Mouse (Mus musculus): ENCODE results near the gene Pip5k1a. TPM values are rescaled to one million over a fixed set of nuclear protein-coding genes. Genes with fewer than 3 reads are reported as not detected.
A peak's percentile ranks its signal among the peaks of the same experiment; 100 is the strongest.
"Not testable (repeated sequence)": the region's sequence is repeated elsewhere in the genome, so short reads cannot be mapped to it uniquely, and the experiment has no call there.

Gene Pip5k1a
- polyA plus RNA-seq, 1 experiment from 2014 or later = 12.2 TPM

GRCm38 (mm10) chr3:95139586-95140288 lies 33.0 kb upstream of the Pip5k1a start:
- peaks cover 4% of the 10 kb centered on the region; the same call in 1 of the 2 replicates for H3K4me1 ChIP-seq (ENCODE audit: control insufficient read depth, insufficient read depth, low read length)
- no peak overlapping the region for H3K27ac ChIP-seq (ENCODE audit: low read depth, low read length)
- no peak overlapping the region for H3K4me3 ChIP-seq (ENCODE audit: low read depth, low read length)
- H3K9ac ChIP-seq (replicated peaks; ENCODE audit: low read depth, low read length) = no peak overlapping the region
- 0 out of 2 replicates have a peak, but pooled peaks cover 5% of the 10 kb centered on the region for H3K36me3 ChIP-seq (ENCODE audit: control insufficient read depth, insufficient read depth, low read length)
- WGBS = 75% methylated on average over 25 of the region's 25 CpGs
- no peak for ATAC-seq (ENCODE audit: low read depth)
- no peaks in the 10 kb centered on the region for H3K9me3 ChIP-seq (ENCODE audit: control insufficient read depth, low read length)
- H3K27me3 ChIP-seq (ENCODE audit: control insufficient read depth, insufficient read depth, low read length) = no peaks in the 10 kb centered on the region
- no peak overlapping the region for H3K4me2 ChIP-seq (ENCODE audit: low read depth, low read length)

GRCm38 (mm10) chr3:95136336-95136735 lies 29.6 kb upstream of the Pip5k1a start:
- Histone ChIP-seq H3K4me3 (ENCODE audit: low read depth, low read length) (no peak overlapping the region), H3K4me1 (ENCODE audit: control insufficient read depth, insufficient read depth, low read length) (peaks cover 9% of the 10 kb centered on the region; the same call in 1 of the 2 replicates), H3K9me3 (ENCODE audit: control insufficient read depth, low read length) (no peaks in the 10 kb centered on the region), H3K36me3 (ENCODE audit: control insufficient read depth, insufficient read depth, low read length) (0 out of 2 replicates have a peak, but pooled peaks cover 5% of the 10 kb centered on the region), H3K9ac (replicated peaks; ENCODE audit: low read depth, low read length) (no peak overlapping the region), H3K27me3 (ENCODE audit: control insufficient read depth, insufficient read depth, low read length) (no peaks in the 10 kb centered on the region), H3K27ac (ENCODE audit: low read depth, low read length) (no peak overlapping the region), H3K4me2 (ENCODE audit: low read depth, low read length) (no peak overlapping the region)
- ATAC-seq (ENCODE audit: low read depth) = no peak
- 92% methylated on average over 3 of the region's 3 CpGs for WGBS

DNA sequence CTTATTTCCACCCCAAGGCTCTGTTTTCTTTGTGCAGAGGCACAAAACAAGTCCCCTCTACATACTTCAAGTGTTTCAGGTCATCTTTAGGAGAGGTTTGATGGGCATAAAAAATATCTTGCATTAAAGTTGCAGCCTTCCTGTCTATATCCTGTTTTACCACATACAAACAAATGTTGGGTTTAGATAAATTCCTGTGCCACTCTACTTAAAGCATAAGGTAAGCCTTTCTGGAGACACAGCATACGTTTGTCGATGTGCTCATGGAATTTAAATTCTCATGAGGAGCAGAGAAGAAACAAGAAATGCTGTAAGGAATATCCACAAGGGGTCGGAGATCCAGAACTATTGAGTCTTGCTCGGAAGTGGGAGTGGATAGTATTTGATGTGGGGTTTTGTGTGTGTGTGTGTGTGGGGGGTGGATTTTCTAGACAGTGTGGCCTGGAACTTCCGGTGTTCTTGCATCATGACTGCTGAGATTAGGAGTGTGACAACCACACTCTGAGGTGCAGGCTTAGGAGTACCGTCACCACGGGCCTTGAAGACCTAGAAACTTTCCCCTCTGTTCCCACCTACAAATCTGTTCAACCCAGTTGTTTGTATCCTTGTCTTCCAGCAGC lies 28.8 kb upstream of the Pip5k1a start:
- ATAC-seq (ENCODE audit: low read depth) = no peak
- peak overlapping the region; percentile 54 for H3K4me2 ChIP-seq (ENCODE audit: low read depth, low read length)
- 91% methylated on average over 7 of the region's 7 CpGs for WGBS
- H3K27ac ChIP-seq (ENCODE audit: low read depth, low read length) = no peak overlapping the region
- H3K36me3 ChIP-seq (ENCODE audit: control insufficient read depth, insufficient read depth, low read length) = 0 out of 2 replicates have a peak, but pooled peaks cover 5% of the 10 kb centered on the region
- no peaks in the 10 kb centered on the region for H3K27me3 ChIP-seq (ENCODE audit: control insufficient read depth, insufficient read depth, low read length)
- peak overlapping the region; percentile 28 for H3K4me3 ChIP-seq (ENCODE audit: low read depth, low read length)
- no peaks in the 10 kb centered on the region for H3K9me3 ChIP-seq (ENCODE audit: control insufficient read depth, low read length)
- no peak overlapping the region for H3K9ac ChIP-seq (replicated peaks; ENCODE audit: low read depth, low read length)
- peaks cover 9% of the 10 kb centered on the region; the same call in 1 of the 2 replicates for H3K4me1 ChIP-seq (ENCODE audit: control insufficient read depth, insufficient read depth, low read length)

GRCm38 (mm10) chr3:95135023-95135422 lies 28.3 kb upstream of the Pip5k1a start:
- H3K4me2 ChIP-seq (ENCODE audit: low read depth, low read length) = peak overlapping the region; percentile 54
- WGBS = 29% methylated on average over 6 of the region's 6 CpGs

GRCm38 (mm10) chr3:95134133-95134532 lies 27.4 kb upstream of the Pip5k1a start:
- no CpG with 5 or more reads among the region's 12 CpGs for WGBS
- ATAC-seq (ENCODE audit: low read depth) = peak; percentile 54
- not testable (repeated sequence) for H3K27ac ChIP-seq (ENCODE audit: low read depth, low read length)

More at GRCm38 (mm10) chr3:95135023-95135422, 28.3 kb upstream of the Pip5k1a start:
- H3K9me3 ChIP-seq (ENCODE audit: control insufficient read depth, low read length) = no peaks in the 10 kb centered on the region
- H3K27me3 ChIP-seq (ENCODE audit: control insufficient read depth, insufficient read depth, low read length) = no peaks in the 10 kb centered on the region
- peak overlapping the region; percentile 28 for H3K4me3 ChIP-seq (ENCODE audit: low read depth, low read length)
- no peak overlapping the region for H3K27ac ChIP-seq (ENCODE audit: low read depth, low read length)
- H3K36me3 ChIP-seq (ENCODE audit: control insufficient read depth, insufficient read depth, low read length) = no peaks in the 10 kb centered on the region
- H3K9ac ChIP-seq (replicated peaks; ENCODE audit: low read depth, low read length) = 0 out of 2 replicates have a peak overlapping the region, but pooled peaks have one; percentile 1
- no peak for ATAC-seq (ENCODE audit: low read depth)
- H3K4me1 ChIP-seq (ENCODE audit: control insufficient read depth, insufficient read depth, low read length) = peaks cover 9% of the 10 kb centered on the region; the same call in 1 of the 2 replicates

GRCm38 (mm10) chr3:95133680-95134101 lies 27.0 kb upstream of the Pip5k1a start, which contains the start of the genes Scnm1 and Lysmd1:
TSS of gene Scnm1 (minus strand) at chr3:95134011.
TSS of gene Lysmd1 (plus strand) at chr3:95134088.
- Histone ChIP-seq H3K4me2 (ENCODE audit: low read depth, low read length) (peak within 1 kb of the TSS; percentile 85), H3K36me3 (ENCODE audit: control insufficient read depth, insufficient read depth, low read length) (peaks cover 3% of the 10 kb centered on the region; the same call in 1 of the 2 replicates), H3K9me3 (ENCODE audit: control insufficient read depth, low read length) (no peaks in the 10 kb centered on the region), H3K4me1 (ENCODE audit: control insufficient read depth, insufficient read depth, low read length) (peaks cover 9% of the 10 kb centered on the region; the same call in 1 of the 2 replicates), H3K4me3 (ENCODE audit: low read depth, low read length) (peak within 1 kb of the TSS; percentile 61), H3K9ac (replicated peaks; ENCODE audit: low read depth, low read length) (peak within 1 kb of the TSS; percentile 71), H3K27ac (ENCODE audit: low read depth, low read length) (peak within 1 kb of the TSS; percentile 66), H3K27me3 (ENCODE audit: control insufficient read depth, insufficient read depth, low read length) (no peaks in the 10 kb centered on the region)
- peak; percentile 93 for ATAC-seq (ENCODE audit: low read depth)
- under 1% methylated on average over 20 of the region's 20 CpGs for WGBS

More at GRCm38 (mm10) chr3:95134133-95134532, 27.4 kb upstream of the Pip5k1a start:
- not testable (repeated sequence) for H3K36me3 ChIP-seq (ENCODE audit: control insufficient read depth, insufficient read depth, low read length); H3K4me2 ChIP-seq (ENCODE audit: low read depth, low read length); H3K9me3 ChIP-seq (ENCODE audit: control insufficient read depth, low read length); H3K27me3 ChIP-seq (ENCODE audit: control insufficient read depth, insufficient read depth, low read length); H3K9ac ChIP-seq (replicated peaks; ENCODE audit: low read depth, low read length); H3K4me1 ChIP-seq (ENCODE audit: control insufficient read depth, insufficient read depth, low read length)
- H3K4me3 ChIP-seq (ENCODE audit: low read depth, low read length) = peak overlapping the region; percentile 61

DNA sequence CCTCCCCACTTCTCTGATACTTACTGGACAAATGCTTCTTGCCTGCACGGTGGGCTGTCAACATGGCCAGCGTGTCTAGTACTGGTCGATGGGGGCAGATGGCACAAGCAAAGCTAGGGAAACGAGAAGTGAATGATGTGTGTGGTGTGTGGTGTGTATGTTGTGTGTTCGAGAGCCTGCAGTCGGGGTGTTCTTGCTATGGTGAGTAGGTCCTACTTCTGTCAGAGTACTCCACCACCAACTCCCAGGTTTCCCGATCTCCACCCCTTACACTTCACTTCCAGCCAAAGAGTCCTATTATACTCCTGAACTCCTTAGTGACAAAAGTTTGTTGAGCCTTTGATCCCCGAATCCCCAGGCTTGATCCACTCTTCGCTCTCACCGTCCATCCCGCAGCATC lies 26.4 kb upstream of the Pip5k1a start:
- Histone ChIP-seq H3K36me3 (ENCODE audit: control insufficient read depth, insufficient read depth, low read length) (peaks cover 3% of the 10 kb centered on the region; the same call in 1 of the 2 replicates), H3K9me3 (ENCODE audit: control insufficient read depth, low read length) (no peaks in the 10 kb centered on the region), H3K4me2 (ENCODE audit: low read depth, low read length) (peak overlapping the region; percentile 85), H3K4me3 (ENCODE audit: low read depth, low read length) (peak overlapping the region; percentile 61), H3K27ac (ENCODE audit: low read depth, low read length) (no peak overlapping the region), H3K9ac (replicated peaks; ENCODE audit: low read depth, low read length) (peak overlapping the region; percentile 71), H3K27me3 (ENCODE audit: control insufficient read depth, insufficient read depth, low read length) (no peaks in the 10 kb centered on the region), H3K4me1 (ENCODE audit: control insufficient read depth, insufficient read depth, low read length) (peaks cover 9% of the 10 kb centered on the region; the same call in 1 of the 2 replicates)
- ATAC-seq (ENCODE audit: low read depth) = peak; percentile 10; the same call in 1 of the 2 replicates
- 57% methylated on average over 11 of the region's 11 CpGs for WGBS

DNA sequence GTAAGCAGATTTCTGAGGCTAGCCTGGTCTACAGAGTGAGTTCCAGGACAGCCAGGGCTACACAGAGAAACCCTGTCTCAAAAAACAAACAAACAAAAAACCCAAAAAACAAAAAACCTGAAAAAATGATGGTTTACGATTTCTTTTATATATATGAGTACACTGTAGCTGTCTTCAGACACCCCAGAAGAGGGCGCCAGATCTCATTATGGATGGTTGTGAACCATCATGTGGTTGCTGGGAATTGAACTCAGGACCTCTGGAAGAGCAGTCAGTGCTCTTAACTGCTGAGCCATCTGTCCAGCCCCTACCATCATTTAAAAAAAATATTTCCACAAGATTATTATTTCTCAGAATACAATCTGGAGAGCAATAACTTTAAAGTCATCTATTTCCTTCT lies 25.7 kb upstream of the Pip5k1a start:
- H3K9me3 ChIP-seq (ENCODE audit: control insufficient read depth, low read length); H3K4me3 ChIP-seq (ENCODE audit: low read depth, low read length); H3K4me2 ChIP-seq (ENCODE audit: low read depth, low read length): not testable (repeated sequence)

GRCm38 (mm10) chr3:95130081-95130480 lies 23.4 kb upstream of the Pip5k1a start:
- Histone ChIP-seq H3K27me3 (ENCODE audit: control insufficient read depth, insufficient read depth, low read length) (no peaks in the 10 kb centered on the region), H3K4me2 (ENCODE audit: low read depth, low read length) (no peak overlapping the region), H3K9ac (replicated peaks; ENCODE audit: low read depth, low read length) (no peak overlapping the region), H3K4me3 (ENCODE audit: low read depth, low read length) (no peak overlapping the region), H3K36me3 (ENCODE audit: control insufficient read depth, insufficient read depth, low read length) (peaks cover 3% of the 10 kb centered on the region; the same call in 1 of the 2 replicates), H3K4me1 (ENCODE audit: control insufficient read depth, insufficient read depth, low read length) (peaks cover 5% of the 10 kb centered on the region; the same call in 1 of the 2 replicates), H3K9me3 (ENCODE audit: control insufficient read depth, low read length) (no peaks in the 10 kb centered on the region), H3K27ac (ENCODE audit: low read depth, low read length) (no peak overlapping the region)
- ATAC-seq (ENCODE audit: low read depth) = no peak
- 86% methylated on average over 5 of the region's 5 CpGs for WGBS

More for the DNA sequence above, 25.7 kb upstream of the Pip5k1a start:
- H3K27me3 ChIP-seq (ENCODE audit: control insufficient read depth, insufficient read depth, low read length); H3K27ac ChIP-seq (ENCODE audit: low read depth, low read length); H3K4me1 ChIP-seq (ENCODE audit: control insufficient read depth, insufficient read depth, low read length); H3K36me3 ChIP-seq (ENCODE audit: control insufficient read depth, insufficient read depth, low read length); H3K9ac ChIP-seq (replicated peaks; ENCODE audit: low read depth, low read length); ATAC-seq (ENCODE audit: low read depth): not testable (repeated sequence)
- 98% methylated on average over 2 of the region's 2 CpGs for WGBS

All from neural tube, embryonic 14.5 days (tissue).